Comparison of ENCODE assay signal across 1 mouse cellular context in the genomic region with DNA sequence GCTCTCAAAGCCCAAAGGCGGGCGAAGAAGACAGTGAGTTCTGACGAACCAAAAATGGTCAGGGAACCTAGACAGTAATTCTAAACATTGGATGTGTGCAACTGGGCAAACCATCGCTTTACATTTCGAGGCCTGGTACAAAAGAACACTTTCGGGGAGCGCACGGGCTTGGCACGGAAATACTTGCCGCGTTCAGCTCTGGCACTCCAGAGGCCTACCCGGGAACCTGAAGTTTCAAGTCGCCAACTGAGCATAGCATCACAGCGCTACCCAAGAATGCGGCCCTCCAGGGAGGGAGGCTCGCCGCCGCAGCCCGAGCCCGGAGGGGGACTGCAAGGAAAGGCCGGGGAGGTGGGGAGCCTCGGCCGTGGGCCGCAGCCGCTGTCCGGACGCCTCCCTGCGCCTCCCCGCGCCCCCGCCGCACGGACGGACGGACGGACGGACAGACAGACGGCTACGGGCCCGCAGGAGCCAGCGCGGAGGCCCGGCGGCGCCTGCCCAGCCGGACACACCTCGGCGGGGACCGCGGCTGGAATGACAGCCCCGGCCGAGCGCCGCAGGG.
TF ChIP-seq lines count a peak whose summit lies in the region.

No protein-coding gene starts in this region.

TF ChIP-seq in myocyte, 11 proteins besides CTCF, POLR2A, EP300 and RAD21 (continued from another document):
- TF ChIP-seq SRF (IDR thresholded peaks at IDR 0.05; ENCODE audit: control insufficient read depth, insufficient read length, low read depth) (no peak), TCF12 (IDR thresholded peaks at IDR 0.05; ENCODE audit: insufficient read depth, poor library complexity, severe bottlenecking) (no peak), REST (IDR thresholded peaks at IDR 0.05; ENCODE audit: insufficient read depth, insufficient read length) (no peak), CEBPB (IDR thresholded peaks at IDR 0.05; ENCODE audit: insufficient read depth, poor library complexity, severe bottlenecking) (no peak), TCF3 (IDR thresholded peaks at IDR 0.05; ENCODE audit: insufficient read length, low read depth) (no peak), MYOD1 (IDR thresholded peaks at IDR 0.05; ENCODE audit: control insufficient read depth in 1 of 3, insufficient read length in 2 of 3, low read depth in 2 of 3) (no peak)
TF ChIP-seq in myocyte: peak in this region for 0.
